Mouse (Mus musculus) liver, postnatal 0 days (tissue): Measurements from ENCODE around the gene Uvrag. TPM values are rescaled to one million over a fixed set of nuclear protein-coding genes. Genes with fewer than 3 reads are reported as not detected.
"Not testable (repeated sequence)": the region's sequence is repeated elsewhere in the genome, so short reads cannot be mapped to it uniquely, and the experiment has no call there.

Experiments used
- ATAC-seq: fragments of 200-750 bp; cut with Nextera tagmentation; 2 replicates; pipeline ENCODE4 v1.8.0; 2017; ENCODE audit warnings: mild to moderate bottlenecking, moderate library complexity
- DNase-seq: peaks from one replicate; pipeline ENCODE4 v3.0.0-alpha.2; 2016
- H3K27ac ChIP-seq: fragments of 300-500 bp; sonication (generic); 2 replicates; pipeline ENCODE4 v1.5.1; 2014; ENCODE audit warnings: antibody characterized with exemption, moderate library complexity, mild to moderate bottlenecking, low read depth
- H3K27me3 ChIP-seq: fragments of 300-500 bp; sonication (generic); 2 replicates; pipeline ENCODE4 v1.6.1; 2014; ENCODE audit warnings: low read length, control low read depth, mixed read lengths; ENCODE audit not compliant: insufficient read depth
- H3K36me3 ChIP-seq: fragments of 300-500 bp; sonication (generic); replicated peaks from 2 replicates; pipeline ENCODE4 v1.6.1; 2014; ENCODE audit warnings: mild to moderate bottlenecking, control low read depth, low read length, moderate library complexity, mixed read lengths; ENCODE audit not compliant: insufficient read depth
- H3K4me1 ChIP-seq: fragments of 300-500 bp; sonication (generic); 2 replicates; pipeline ENCODE4 v1.6.1; 2014; ENCODE audit warnings: antibody characterized with exemption, mild to moderate bottlenecking, control low read depth; ENCODE audit not compliant: insufficient read depth
- H3K4me2 ChIP-seq: fragments of 300-500 bp; sonication (generic); 2 replicates; pipeline ENCODE4 v1.6.1; 2014; ENCODE audit warnings: low read depth, mild to moderate bottlenecking, low read length, moderate library complexity, mixed read lengths
- H3K4me3 ChIP-seq: fragments of 300-500 bp; sonication (generic); 2 replicates; pipeline ENCODE4 v1.5.1; 2014; ENCODE audit warnings: low read depth, low read length
- H3K9ac ChIP-seq: fragments of 300-500 bp; sonication (generic); replicated peaks from 2 replicates; pipeline ENCODE4 v1.6.1; 2014; ENCODE audit warnings: mild to moderate bottlenecking, moderate library complexity
- H3K9me3 ChIP-seq: fragments of 300-500 bp; sonication (generic); 2 replicates; pipeline ENCODE4 v1.6.1; 2016; ENCODE audit warnings: mild to moderate bottlenecking, control low read depth, low read length, mixed read lengths
- CTCF ChIP-seq: sonication (generic); IDR thresholded peaks from 2 replicates; pipeline ENCODE4 v1.5.1; 2016; ENCODE audit warnings: antibody characterized with exemption, low read depth
- EP300 ChIP-seq: IDR thresholded peaks from 2 replicates; pipeline ENCODE4 v1.6.1; 2016; ENCODE audit warnings: antibody characterized with exemption, low read depth, mild to moderate bottlenecking
- WGBS: fragments of 180-500 bp; shearing (Covaris S2); extraction: QIAGEN DNeasy Blood & Tissue Kit; methylation state at CpG from one replicate; pipeline ENCODE4 v1.1.7; 2014; ENCODE audit not compliant: insufficient replicate concordance; 5-methylcytosine and 5-hydroxymethylcytosine counted together
- polyA plus RNA-seq: library from polyadenylated mRNA; unstranded; fragments of >200 nt; fragmentation: Nextera tagmentation; extraction: Ambion mirVana; gene quantifications from 2 replicates; pipeline ENCODE4 v1.2.1, GENCODE M21; 2015

The Uvrag gene
- polyA plus RNA-seq, 1 experiment from 2014 or later = 11.9 TPM

DNA sequence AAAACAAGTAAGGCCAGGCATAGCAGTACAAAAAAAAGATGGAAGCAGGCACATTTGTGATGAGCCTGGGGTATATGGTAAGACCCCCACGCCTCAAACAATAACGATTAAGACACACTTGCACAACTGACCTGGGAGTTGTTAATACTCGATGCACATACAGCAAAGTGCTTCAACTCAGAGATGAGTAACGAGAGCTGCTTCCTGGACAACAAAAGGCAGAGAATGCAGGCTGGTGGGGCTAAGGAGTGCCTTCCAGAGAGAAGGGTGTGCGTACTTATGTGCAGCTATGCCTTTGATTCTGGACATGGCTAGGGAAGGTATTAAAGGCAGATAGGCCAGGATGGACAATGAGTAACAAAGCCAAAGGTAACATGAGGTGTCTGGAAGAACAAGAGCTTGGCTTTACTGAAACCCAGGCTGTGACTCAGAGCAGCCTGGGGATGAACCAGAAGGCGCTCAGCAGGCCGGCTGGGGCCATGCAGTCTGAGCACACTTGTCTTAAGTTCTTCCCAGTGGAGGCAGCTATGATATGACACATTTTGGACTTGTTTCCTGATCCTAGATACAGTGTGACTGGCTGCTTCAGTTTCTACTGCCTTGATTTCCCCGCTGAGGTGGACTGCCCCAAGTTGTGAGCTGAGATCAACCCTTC, 172.1 kb downstream of the Uvrag start:
- Histone ChIP-seq H3K4me1 (no peaks in the 10 kb centered on the region; the same call in 1 of the 2 replicates), H3K27ac (no peak overlapping the region), H3K27me3 (no peaks in the 10 kb centered on the region), H3K36me3 (peaks cover 5% of the 10 kb centered on the region; the same call in 1 of the 2 replicates), H3K4me2 (no peak overlapping the region), H3K9ac (no peak overlapping the region), H3K9me3 (no peaks in the 10 kb centered on the region), H3K4me3 (no peak overlapping the region)
- DNase-seq (no peak), ATAC-seq (no peak)
- 76% methylated on average over 8 of the region's 8 CpGs for WGBS
- TF ChIP-seq EP300 = no peak
- TF ChIP-seq CTCF = no peak

DNA sequence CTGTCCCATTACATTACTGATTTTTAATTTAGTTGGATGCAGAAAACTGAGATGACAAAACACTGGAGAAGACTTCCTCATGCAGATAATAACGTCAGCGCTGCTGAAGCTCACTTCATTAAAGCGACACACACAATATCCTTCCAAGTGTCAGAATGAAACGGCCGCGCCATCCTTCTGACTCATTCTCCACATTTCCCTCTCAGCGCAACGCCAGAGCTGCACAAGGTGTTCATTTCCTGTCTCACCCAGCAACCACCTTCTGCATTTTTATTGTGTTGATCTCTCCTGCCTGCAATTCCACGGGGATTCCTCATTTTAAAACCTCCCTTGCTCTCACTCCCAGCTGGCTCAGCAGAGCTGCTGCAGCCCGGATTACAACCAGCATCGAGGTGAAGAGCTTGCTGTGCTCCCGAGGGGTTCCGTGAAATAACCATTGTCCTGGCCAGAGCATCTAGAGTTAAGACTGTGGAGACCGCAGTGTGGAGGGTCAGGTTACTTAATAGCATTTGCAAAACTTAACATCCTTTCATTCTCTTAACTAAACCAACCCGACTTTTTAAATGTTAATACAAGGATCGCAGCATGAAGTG, 172.8 kb downstream of the Uvrag start:
- H3K4me2 ChIP-seq = no peak overlapping the region
- no peaks in the 10 kb centered on the region; the same call in 1 of the 2 replicates for H3K4me1 ChIP-seq
- H3K27me3 ChIP-seq = no peaks in the 10 kb centered on the region
- DNase-seq = no peak
- no peak for TF ChIP-seq EP300
- TF ChIP-seq CTCF = no peak
- H3K4me3 ChIP-seq = no peak overlapping the region
- H3K9me3 ChIP-seq = no peaks in the 10 kb centered on the region
- ATAC-seq = no peak
- H3K36me3 ChIP-seq = peaks cover 2% of the 10 kb centered on the region; the same call in 1 of the 2 replicates
- 49% methylated on average over 16 of the region's 16 CpGs for WGBS
- no peak overlapping the region for H3K27ac ChIP-seq
- no peak overlapping the region for H3K9ac ChIP-seq

DNA sequence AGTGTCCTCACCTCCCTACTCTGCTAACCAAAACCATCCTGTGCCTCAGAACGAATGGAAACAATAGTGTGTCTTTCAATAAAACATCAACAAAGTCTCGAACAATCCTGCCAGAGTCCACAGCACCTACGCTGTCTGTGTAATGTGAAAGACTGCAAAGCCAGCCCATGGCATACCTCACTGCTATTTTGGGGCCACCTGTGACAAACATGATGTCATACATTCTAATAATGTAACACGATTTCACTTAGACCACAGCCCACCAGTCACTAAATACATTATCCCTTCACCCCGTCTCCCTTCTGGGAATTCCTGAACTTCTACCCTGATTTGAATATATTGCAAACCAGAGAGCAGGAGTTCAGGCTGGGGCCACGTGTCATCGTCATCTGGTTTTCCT, 173.3 kb downstream of the Uvrag start:
- Histone ChIP-seq H3K27me3 (no peaks in the 10 kb centered on the region), H3K36me3 (0 out of 2 replicates have a peak, but pooled peaks cover 2% of the 10 kb centered on the region), H3K27ac (no peak overlapping the region), H3K9ac (no peak overlapping the region), H3K4me2 (no peak overlapping the region), H3K4me3 (no peak overlapping the region), H3K4me1 (no peaks in the 10 kb centered on the region; the same call in 1 of the 2 replicates), H3K9me3 (no peaks in the 10 kb centered on the region)
- DNase-seq (no peak), ATAC-seq (no peak)
- whole genome bisulfite sequencing = 81% methylated on average over 7 of the region's 7 CpGs
- no peak for TF ChIP-seq CTCF
- TF ChIP-seq EP300 = no peak

DNA sequence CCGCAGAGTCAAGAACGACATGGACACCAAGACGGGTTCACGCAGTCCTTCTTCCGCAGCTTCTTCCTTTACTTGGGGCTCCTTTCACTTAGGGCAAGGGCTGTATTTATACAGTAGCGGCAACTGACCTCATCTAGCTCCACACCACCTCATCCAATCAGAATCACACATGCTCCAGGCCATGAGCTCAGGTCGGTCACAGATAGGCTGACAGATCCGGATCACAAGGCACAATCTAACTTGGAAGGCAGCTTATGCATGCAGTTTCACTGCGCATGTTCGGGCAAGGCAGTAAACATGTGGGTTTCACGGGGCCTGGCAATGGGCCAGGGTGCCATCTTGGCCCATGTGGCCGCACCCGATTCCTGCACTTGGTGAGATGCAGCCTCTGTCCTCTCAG, 177.4 kb downstream of the Uvrag start:
- H3K9me3 ChIP-seq, H3K4me3 ChIP-seq, H3K36me3 ChIP-seq, H3K4me2 ChIP-seq, ATAC-seq, H3K9ac ChIP-seq, DNase-seq, H3K27me3 ChIP-seq, H3K27ac ChIP-seq, H3K4me1 ChIP-seq: not testable (repeated sequence)
- WGBS = 86% methylated on average over 13 of the region's 13 CpGs

GRCm38 (mm10) chr7:98962547-98963311, 178.2 kb downstream of the Uvrag start:
- Histone ChIP-seq H3K4me2 (no peak overlapping the region), H3K4me1 (no peaks in the 10 kb centered on the region; the same call in 1 of the 2 replicates), H3K27ac (no peak overlapping the region), H3K36me3 (peaks cover 2% of the 10 kb centered on the region; the same call in 1 of the 2 replicates), H3K4me3 (no peak overlapping the region), H3K9me3 (no peaks in the 10 kb centered on the region), H3K9ac (no peak overlapping the region), H3K27me3 (no peaks in the 10 kb centered on the region)
- TF ChIP-seq CTCF (peak; percentile 87), EP300 (no peak)
- WGBS = 36% methylated on average over 13 of the region's 13 CpGs
- ATAC-seq (peak; percentile 58), DNase-seq (peak; percentile 73)

DNA sequence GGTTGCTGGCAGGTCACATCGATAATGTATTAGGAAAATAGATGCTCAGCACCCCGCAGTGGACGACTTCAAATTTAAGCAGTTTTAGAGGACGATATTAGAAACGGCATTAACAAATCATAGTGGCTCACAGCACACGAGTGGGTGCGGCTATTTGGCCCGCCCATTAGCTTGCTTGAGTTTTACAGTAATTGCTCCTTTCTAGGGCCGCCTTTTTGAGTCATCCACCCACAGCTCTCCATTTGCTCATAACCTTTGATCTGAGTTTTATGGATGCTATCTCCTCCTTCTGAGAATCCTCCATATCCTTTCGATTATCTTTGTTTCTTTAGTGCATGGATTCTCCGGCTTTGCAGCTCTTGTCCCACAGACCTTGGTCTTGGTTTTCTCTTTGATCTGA, 178.9 kb downstream of the Uvrag start:
- Histone ChIP-seq H3K27me3 (no peaks in the 10 kb centered on the region), H3K4me2 (no peak overlapping the region), H3K4me1 (no peaks in the 10 kb centered on the region), H3K4me3 (no peak overlapping the region), H3K9ac (no peak overlapping the region), H3K9me3 (no peaks in the 10 kb centered on the region), H3K27ac (no peak overlapping the region), H3K36me3 (peaks cover 2% of the 10 kb centered on the region; the same call in 1 of the 2 replicates)
- WGBS = 84% methylated on average over 11 of the region's 11 CpGs
- DNase-seq (no peak), ATAC-seq (no peak)
- TF ChIP-seq CTCF (no peak), EP300 (no peak)
